Mouse (Mus musculus) cerebellum, adult 2 months (tissue): ENCODE results near the gene Hdac9.

ENCODE experiments used
- CTCF ChIP-seq: fragments of 200-500 bp; IDR thresholded peaks from 2 replicates; pipeline ENCODE4 v1.5.1; 2011; ENCODE audit warnings: low read depth, mild to moderate bottlenecking, control low read depth, low read length, moderate library complexity, borderline replicate concordance; ENCODE audit not compliant: insufficient read depth
- POLR2A ChIP-seq: fragments of 200-500 bp; IDR thresholded peaks from 2 replicates; pipeline ENCODE4 v1.6.1; 2011; ENCODE audit warnings: low read length, control low read depth, borderline replicate concordance; ENCODE audit not compliant: insufficient read depth

DNA sequence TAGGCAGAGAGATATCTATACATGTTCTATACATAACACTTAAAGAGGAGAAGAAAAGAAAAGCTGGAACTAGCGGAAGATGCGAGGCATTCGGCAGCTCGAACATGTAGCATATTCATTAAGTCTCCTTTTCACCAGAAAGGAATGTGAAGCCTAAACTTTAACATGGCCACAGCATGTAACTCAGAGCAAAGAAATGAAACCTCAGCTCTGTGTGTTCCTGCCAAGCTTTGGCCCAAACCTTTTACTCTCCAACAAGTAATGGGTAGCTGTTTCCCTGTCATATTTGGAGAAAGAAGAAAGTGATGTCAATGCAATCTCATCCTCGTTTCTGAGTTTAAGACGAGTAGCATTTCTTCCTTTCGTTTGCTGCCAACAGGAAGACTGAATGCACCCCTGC lies 876.8 kb downstream of the Hdac9 start:
- TF ChIP-seq CTCF (no peak), POLR2A (no peak)
